Mouse (Mus musculus) kidney, postnatal 36 days (tissue): Measurements from ENCODE around the gene Fkbp11.
A peak's percentile ranks its signal among the peaks of the same experiment; 100 is the strongest.
"Not testable (repeated sequence)": the region's sequence is repeated elsewhere in the genome, so short reads cannot be mapped to it uniquely, and the experiment has no call there.

Experiments used
- DNase-seq, 2 experiments: peaks; one replicate each; pipeline ENCODE4 v3.0.0; 2021 to 2022; ENCODE audit warnings: mixed read lengths in 2 of 2

The Fkbp11 gene

DNA sequence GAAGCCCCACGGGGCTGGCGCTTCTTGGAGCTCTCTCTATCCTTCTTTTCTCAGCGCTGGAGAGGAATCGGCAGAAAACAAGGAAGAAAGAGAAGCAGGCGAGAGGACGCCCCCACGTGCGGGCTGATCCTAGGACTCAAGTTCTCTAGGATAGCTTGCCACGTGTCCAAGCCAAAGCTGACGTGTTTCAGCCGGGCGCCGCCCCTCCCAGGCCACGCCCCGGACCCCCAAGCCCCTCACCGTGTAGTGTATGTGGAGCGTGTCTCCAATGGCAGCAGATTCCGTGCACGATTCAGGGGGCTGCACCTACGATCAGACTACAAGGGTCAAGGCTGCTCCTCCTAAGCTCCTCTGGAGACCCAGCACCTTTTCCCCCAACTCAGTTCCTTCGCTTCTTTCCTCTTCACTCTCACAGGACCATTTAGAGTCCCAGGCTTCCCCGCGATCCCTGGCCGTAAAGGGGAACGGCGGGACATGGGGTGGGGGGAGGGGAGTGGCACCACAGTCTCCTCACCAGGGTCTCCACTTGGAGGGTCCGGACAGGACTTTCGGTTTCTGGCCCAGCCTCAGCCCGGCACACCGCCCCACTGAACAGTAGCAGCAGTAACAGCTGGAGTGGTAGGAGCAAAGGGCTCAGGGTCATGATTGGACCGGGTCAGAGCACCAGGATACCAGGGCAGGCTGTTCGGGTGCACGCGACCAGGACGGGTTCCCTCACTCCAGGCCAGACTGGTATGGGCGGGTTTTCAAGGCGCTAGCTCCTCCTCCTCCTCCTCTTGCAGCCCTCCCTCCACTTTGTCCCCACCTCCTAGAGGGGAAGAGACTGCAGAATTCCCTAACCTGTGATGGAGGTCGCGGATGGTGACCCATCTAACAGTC lies at the start of gene Fkbp11:
Gene Fkbp11 (minus strand): TSS at position 756 of the 879 bp plus-strand sequence.
- peak; percentile 84 for DNase-seq

DNA sequence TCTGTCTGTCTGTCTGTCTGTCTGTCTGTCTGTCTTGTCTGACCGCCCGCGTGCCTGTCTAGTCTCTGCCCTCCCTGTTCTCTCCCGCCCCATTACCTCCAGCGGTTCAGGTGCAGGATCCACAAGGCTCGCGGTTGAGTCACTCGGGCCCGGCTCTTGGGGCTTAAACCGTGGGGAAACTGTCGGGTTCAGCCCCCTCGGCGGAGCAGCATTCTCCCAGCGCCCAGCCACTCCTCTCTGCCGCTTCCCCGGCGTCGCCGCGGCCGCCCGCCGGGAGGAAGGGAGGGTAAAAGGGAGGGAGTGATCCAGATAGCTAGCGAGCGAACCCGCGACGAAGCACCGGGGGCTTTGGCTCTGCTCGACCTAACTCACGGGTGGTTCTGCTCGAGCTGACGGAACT lies 49.8 kb upstream of the Fkbp11 start, which contains the start of gene Wnt10b:
Gene Wnt10b (minus strand): TSS at position 389 of the 400 bp plus-strand sequence.
- peak in 1 of 2 experiments; percentile 28 for DNase-seq

GRCm38 (mm10) chr15:98777005-98777616 lies 49.1 kb upstream of the Fkbp11 start:
- DNase-seq: no peak

DNA sequence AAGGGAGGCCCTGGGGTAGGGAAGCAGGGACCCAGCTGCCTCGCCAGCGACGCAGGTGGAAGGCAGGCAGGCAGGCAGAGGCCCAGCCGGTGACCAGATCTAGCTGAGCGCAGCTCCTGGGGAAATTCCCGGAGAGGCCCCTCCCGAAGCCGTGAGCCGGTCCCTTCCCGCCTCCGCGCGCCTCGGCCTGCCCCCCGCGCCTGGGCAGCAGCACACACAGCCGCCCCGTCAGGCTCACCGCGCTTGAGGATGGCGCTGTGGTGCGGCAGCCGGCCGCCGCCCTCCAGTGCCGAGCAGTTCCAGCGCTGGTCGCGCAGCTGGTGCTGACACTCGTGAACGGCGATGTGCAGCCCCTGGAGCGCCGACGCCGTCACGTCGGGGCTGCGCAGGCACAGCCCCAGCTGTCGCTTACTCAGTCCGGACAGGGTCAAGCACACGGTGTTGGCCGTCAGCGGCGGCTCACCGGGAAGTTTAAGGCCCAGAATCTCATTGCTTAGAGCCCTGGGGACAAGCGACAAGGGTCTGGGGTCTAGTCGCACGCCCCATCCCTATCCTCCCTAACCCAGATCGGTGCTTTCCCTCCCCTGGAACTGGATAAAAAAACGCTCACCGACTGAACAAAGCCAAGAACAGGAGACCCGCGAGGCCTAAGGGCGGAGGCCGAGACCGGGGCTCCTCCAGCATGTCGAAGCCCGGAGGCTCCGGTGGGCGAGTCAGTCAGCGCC lies 48.4 kb upstream of the Fkbp11 start:
- peak; percentile 27 to 61 for DNase-seq

DNA sequence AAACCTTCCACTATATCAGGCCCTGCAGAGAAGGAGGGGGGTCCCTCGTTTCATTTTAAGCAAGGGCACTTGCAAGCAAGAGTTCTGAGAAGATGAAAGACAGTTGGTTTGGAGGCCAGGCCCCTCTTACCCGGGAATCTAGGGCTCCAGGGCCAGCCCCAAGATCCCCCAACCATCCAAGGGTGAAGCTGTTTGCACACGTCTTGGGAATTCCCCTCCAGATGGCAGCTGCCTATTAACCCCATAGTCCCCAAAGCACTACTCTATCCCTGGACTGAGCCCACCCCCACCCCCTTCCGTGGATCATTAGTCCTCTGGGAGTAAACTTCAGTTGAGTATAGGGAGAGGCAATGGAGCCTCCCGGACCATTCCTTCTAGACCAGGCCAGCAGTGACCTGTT lies 47.5 kb upstream of the Fkbp11 start:
- DNase-seq: no peak

- no peak for DNase-seq
Measured at GRCm38 (mm10) chr15:98774096-98774495, 46.1 kb upstream of the Fkbp11 start.

GRCm38 (mm10) chr15:98772511-98773211 lies 44.7 kb upstream of the Fkbp11 start:
- peak in 1 of 2 experiments; percentile 44 for DNase-seq

- no peak for DNase-seq
Measured at GRCm38 (mm10) chr15:98771813-98772425, 43.9 kb upstream of the Fkbp11 start.

DNA sequence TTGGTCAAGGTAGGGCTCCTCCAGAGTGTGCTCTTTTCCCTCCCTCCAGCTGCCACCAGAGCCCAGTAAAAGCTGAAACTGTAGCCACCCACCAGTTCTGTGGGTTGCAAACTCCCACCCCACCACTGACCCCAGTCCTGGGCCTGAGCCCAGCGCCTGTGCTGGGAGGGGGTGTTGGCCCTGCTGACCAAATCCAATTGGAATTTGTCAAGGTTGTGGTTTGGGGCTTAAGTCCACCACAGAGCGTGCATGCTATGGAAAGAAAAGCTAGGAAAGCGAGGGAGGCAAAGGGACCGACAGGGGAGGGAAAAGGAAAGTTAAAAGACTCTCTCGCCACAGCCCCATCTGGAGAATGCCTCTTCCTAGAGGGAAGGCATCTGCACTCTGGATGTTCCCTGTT lies 40.3 kb upstream of the Fkbp11 start:
- no peak for DNase-seq

DNA sequence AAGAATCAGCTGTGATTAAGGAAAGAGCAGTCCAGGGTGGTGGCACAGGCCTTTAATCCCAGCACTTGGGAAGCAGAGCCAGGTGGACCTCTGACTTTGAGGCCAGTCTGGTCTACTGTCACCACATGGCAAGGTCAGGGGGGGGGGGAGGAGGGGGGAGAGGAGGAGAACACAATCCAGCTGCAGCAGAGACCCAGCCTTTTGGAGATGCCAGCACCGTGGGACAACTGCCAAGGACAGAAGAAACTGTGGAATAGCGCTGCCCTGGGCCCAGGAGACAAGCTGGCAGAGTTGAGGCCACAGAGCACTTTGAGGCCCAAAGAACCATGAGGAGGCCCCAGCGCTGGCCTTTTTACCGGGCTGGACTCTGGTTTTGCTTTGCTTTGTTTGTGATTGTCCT lies 37.9 kb upstream of the Fkbp11 start:
- no peak for DNase-seq

GRCm38 (mm10) chr15:98762670-98763529 lies 34.9 kb upstream of the Fkbp11 start, which contains the start of gene Arf3:
Gene Arf3 (minus strand): TSS chr15:98763214.
- peak; percentile 97 to 99 for DNase-seq

- DNase-seq: peak; percentile 84 to 88
Measured at GRCm38 (mm10) chr15:98762201-98762621, 34.2 kb upstream of the Fkbp11 start.

- DNase-seq: no peak
Measured at GRCm38 (mm10) chr15:98754125-98754524, 26.1 kb upstream of the Fkbp11 start.

DNA sequence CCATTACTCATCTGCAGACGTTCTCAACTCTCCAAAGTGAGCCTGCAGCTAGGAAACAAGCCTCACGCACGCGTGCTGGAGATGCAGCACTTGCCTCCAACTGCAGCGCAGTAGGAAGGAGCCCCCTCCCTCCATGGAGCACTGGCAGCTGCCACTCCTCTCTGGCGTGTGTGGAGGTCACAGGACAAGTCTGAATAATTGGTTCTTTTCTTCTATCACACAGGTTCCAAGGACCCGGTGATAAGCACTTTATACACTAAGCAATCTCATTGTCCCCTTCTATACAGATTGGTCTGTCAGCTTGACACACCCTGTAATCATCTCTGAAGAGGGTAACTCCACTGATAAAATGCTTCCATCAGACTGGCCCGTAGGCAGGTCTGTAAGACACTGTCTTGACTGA lies 25.0 kb upstream of the Fkbp11 start:
- no peak for DNase-seq

DNA sequence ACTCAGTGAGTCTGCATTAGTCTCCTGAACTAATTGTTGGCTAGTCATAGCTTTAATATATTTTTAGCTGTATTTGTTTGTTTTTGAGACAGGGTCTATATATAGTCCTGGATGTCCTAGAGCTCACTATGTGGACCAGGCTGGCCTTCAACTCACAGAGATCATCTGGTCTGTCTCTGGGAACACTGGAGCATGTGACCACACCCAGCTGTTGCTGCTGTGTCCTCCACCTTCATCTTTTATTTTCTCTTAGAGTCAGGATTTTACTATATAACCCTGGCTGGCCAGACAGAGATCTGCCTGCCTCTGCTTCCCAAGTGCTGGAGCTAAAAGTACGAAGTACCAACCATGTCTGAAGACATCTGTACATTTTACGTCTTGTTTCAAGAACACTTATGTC lies 21.1 kb upstream of the Fkbp11 start:
- DNase-seq: no peak

DNA sequence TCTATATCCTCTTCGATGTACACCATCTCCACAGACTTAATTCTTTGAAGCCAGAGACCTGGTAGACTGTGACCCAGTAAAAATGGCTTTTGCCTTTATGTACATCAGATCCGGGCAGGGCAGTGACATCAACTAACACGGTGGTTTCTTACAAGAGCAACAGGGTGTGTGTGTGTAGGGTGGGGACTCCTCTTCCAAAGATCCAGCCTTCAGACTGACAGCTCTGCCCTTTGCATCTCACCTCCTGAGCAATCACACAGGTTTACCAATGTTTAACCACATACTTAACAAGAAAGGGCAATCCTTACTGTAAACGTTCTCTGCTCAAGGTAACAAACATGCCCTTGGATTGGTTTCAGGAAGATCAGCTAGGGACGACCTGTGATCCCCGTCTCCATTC lies 19.3 kb upstream of the Fkbp11 start:
- DNase-seq: peak in 1 of 2 experiments; percentile 31

GRCm38 (mm10) chr15:98746344-98746965 lies 18.5 kb upstream of the Fkbp11 start:
- no peak for DNase-seq

DNA sequence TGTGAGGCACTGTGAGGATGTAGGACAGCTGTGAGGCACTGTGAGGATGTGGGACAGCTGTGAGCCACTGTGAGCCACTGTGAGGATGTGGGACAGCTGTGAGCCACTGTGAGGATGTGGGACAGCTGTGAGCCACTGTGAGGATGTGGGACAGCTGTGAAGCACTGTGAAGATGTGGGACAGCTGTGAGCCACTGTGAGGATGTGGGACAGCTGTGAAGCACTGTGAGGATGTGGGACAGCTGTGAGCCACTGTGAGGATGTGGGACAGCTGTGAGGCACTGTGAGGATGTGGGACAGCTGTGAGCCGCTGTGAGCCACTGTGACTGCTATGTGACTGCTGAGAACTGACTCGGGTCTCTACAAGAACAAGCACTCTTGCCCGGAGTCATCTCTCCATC lies 15.9 kb upstream of the Fkbp11 start:
- not testable (repeated sequence) for DNase-seq

GRCm38 (mm10) chr15:98742766-98743428 lies 14.9 kb upstream of the Fkbp11 start:
- no peak for DNase-seq

DNA sequence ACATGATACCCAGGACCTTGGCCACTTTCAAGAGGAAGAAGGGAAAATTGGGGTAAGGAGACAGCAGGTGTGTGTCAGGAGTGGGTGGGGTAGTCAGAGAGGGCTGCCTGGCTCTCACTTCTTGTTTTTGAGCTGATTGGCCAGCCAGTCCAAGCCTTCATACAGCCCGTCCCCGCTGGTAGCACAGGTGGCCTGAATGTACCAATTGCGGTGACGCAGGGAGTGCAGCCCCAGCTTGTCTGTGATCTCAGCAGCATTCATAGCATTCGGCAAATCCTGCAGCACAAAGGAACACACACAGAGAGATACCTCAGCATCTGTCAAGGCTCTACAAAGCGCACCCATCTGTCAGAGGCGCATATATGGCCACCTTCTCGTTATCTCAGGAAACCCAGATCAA lies 12.2 kb upstream of the Fkbp11 start:
- no peak for DNase-seq
